Mouse (Mus musculus) 3134 (cell line): ENCODE measurements around the gene Dbnl.
A peak's percentile ranks its signal among the peaks of the same experiment; 100 is the strongest.

Experiments used
- DNase-seq: peaks from one replicate; pipeline ENCODE4 v3.0.0-alpha.2; 2011; ENCODE audit warnings: low spot score; ENCODE audit not compliant: insufficient read length; ENCODE audit errors: extremely low read depth

Dbnl gene

GRCm38 (mm10) chr11:5835057-5835456 is 46.8 kb downstream of the Dbnl start:
- peak; percentile 74 for DNase-seq

- peak; percentile 49 for DNase-seq
These were observed 47.8 kb downstream of the Dbnl start for GRCm38 (mm10) chr11:5836126-5836525.

DNA sequence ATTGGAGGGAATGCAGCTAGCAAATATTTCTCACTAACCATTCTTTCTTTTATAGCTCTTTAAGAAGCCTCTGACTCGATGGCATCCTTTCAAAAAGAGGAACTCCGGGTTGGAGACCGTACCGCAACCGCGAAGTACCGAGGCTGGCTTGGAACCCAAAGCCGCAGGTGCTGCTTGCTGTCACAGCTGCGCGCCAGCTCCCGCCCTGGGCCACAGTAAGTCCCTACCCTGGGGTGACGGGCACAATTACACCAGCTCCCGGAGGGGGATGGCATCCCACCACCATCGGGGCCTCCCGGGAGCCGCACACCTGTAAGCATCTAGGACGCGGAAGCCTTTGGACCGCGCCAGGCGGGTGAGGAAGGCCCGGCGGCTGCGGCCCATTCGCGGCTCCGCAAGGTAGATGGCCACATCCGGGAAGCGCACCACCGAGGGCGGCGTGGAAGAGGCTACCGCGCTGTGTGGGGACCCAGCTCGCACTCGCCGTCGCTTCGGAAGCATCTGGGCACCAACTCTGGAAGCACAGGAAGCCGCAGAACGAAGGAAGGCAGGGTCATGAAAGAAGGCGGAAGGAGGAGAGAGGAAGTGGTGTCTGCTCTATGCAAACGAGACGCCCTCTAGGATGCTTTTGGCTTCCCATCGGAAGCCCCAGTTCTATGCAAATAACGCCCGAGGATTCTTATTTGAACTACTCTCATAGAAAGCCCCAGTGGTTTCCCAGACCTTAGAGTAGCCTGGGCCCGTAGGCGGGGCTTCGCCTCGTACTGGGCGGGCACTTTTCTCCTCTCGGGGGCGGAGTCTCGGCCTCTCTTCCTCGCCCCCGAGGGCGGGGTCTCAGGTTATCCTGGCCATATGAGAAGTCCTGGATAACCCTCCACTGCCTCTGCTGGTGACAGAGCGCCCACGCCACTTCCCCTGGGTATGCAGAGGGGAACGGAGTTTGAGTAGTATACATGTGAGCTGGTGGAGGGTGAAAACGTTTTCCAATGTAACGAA is 49.3 kb downstream of the Dbnl start, which contains the start of gene Polm:
TSS of gene Polm (minus strand) at position 766 of the 996 bp plus-strand sequence.
- peak; percentile 97 for DNase-seq

DNA sequence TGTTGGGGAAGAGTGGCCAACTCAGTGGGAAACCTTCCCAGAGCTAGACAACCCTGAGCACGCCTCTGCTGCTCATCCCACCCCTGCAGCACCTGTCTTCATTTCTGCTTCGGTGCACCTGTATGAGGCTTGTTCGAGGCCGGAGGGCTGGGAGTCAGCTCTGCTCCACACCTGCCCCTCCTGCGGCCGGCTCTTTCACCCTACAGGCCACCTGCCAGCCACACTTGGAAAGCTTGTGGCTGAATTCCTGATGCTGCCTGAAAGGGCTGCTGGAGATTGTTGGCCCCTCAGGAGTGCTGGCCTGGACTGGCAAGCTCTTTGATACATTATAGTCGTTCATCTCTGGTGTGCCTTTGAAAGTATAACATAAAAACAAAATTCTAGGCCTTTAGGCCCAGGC is 52.1 kb downstream of the Dbnl start:
- DNase-seq, result no peak

DNA sequence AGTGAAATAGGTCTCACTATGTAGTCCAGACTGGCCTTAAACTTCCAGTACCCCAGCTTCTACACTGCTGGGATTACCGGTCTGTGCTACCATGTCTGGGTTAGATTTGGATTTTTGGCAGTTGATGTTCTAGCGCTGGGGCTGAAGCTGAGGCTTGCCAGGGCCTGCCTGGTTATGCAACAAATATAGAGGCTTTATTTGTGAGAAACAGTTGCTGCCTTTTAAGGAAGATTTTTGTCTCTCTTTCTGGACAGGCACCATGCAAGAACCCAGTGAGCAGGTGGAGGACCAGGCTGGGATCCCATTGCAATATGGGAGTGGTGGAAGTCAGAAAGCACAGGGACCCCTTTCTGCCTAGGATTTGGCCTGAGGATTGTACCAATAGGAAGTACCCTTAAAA is 53.5 kb downstream of the Dbnl start:
- no peak for DNase-seq

DNA sequence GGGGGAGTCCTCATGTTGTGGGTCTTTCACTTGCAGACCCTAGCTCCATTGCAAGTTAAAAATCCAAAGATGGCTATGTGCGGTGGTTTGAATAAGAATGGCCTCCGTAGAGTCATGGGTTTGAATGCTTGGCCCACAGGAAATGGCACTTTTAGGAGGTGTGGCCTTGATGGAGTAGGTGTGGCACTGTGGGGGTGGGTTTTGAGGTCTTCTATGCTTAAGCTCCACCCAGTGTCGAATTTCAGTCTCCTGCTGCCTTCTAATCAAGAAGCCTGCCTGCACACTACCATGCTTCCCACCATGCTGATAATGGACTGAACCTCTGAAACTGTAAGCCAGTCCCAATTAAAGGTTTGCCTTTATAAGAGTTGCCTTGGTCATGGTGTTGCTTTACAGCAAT is 54.8 kb downstream of the Dbnl start:
- DNase-seq, result no peak

GRCm38 (mm10) chr11:5846639-5847345 is 58.5 kb downstream of the Dbnl start:
- DNase-seq, result peak; percentile 73

GRCm38 (mm10) chr11:5848741-5849140 is 60.5 kb downstream of the Dbnl start:
- peak; percentile 75 for DNase-seq

DNA sequence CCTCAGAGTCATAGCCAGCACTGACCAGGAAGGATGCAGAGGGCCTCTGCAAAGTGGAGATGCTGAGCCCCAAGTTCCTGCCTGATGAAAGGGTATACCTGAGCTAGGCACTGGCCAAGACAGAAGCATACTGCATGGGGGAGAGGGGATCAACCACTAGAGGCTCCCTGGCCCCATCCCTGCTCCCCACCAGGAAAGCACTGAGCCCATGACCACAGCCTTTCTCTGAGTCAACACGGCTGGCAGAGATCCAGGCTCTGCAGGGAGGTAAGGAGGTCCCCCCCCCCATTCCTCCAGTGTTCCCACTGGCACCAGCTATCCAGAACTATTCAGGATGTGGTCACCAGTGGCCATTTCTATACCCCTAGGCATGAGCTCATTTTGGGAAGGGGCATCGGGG is 61.0 kb downstream of the Dbnl start:
- peak; percentile 81 for DNase-seq

DNA sequence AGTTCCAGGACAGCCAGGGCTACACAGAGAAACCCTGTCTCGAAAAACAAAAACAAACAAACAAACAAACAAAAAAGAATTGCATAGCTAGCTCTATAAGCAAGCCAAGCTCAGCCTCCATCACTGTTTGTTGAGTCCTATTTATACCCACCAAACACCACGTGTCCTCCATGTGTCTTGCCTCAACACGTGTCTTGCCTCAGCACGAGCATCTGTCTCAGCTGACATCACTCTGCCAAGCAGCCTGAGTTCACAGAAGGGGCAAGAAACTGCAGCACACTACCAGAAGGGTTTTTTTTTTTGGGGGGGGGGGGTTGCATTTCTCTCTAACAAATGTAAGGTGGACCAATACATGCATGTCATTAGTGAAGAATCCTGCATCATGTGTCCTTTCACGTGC is 62.2 kb downstream of the Dbnl start:
- no peak for DNase-seq
